Mouse (Mus musculus) bone marrow macrophage, adult 2 months (primary cell): Measurements from ENCODE around the gene Fcrl6.

Experiments used
- CTCF ChIP-seq: IDR thresholded peaks from 2 replicates; pipeline ENCODE4 v1.5.1; 2012; ENCODE audit warnings: low read depth, mild to moderate bottlenecking, low read length, moderate library complexity
- POLR2A ChIP-seq: IDR thresholded peaks from 2 replicates; pipeline ENCODE4 v1.6.1; 2012; ENCODE audit warnings: mild to moderate bottlenecking, low read depth, low read length, borderline replicate concordance

DNA sequence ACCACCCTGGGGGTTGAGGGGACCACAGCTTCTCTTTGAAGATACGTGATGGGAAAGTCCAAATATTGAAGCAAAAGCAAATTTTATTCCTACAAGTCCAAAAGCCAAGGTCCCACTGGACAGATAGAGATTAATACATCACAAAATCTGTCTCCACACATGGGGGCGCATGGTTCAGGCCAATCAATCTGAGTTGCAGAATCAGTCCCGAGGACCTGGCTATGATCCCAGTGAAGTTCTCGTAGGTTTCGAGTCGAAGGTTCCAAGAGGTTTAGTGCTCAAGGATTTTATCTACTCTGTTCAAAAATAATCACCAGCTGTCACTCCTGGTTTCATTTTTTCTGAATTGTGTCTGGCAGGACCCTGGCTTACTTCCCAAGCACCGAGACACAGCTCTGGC, 51.3 kb downstream of the Fcrl6 start:
- no peak for TF ChIP-seq CTCF
- TF ChIP-seq POLR2A: no peak
